Mouse (Mus musculus) MEL (cell line): ENCODE data around the gene Gprasp2.

Source experiments
- CHD2 ChIP-seq: IDR thresholded peaks from 2 replicates; pipeline ENCODE4 v1.6.1; 2011; ENCODE audit warnings: low read length, improper control_type of control experiment
- CTCF ChIP-seq, 3 experiments: IDR thresholded peaks in 2 of 3; conservative IDR thresholded peaks in 1 of 3; 2 replicates each; pipeline ENCODE4 v1.5.1; 2011 to 2012; ENCODE audit warnings: low read length in 3 of 3, low read depth in 2 of 3, mild to moderate bottlenecking in 2 of 3, improper control_type of control experiment in 1 of 3, inconsistent platforms in 1 of 3, mixed read lengths in 1 of 3, moderate library complexity in 1 of 3; ENCODE audit not compliant: control insufficient read depth in 1 of 3, insufficient read depth in 1 of 3, poor library complexity in 1 of 3, severe bottlenecking in 1 of 3
- EP300 ChIP-seq, 2 experiments: IDR thresholded peaks; 2 replicates each; pipeline ENCODE4 v1.6.1; 2011; ENCODE audit warnings: improper control_type of control experiment in 2 of 2, low read length in 2 of 2, low read depth in 1 of 2, mild to moderate bottlenecking in 1 of 2
- ETS1 ChIP-seq: IDR thresholded peaks from 2 replicates; pipeline ENCODE4 v1.6.1; 2012; ENCODE audit warnings: low read depth, mild to moderate bottlenecking, inconsistent platforms, low read length, improper control_type of control experiment, moderate library complexity
- GATA1 ChIP-seq: IDR thresholded peaks from 2 replicates; pipeline ENCODE4 v1.6.1; 2011; ENCODE audit warnings: low read depth, low read length, improper control_type of control experiment
- POLR2A ChIP-seq, 2 experiments: IDR thresholded peaks; 2 replicates each; pipeline ENCODE4 v1.6.1; 2011 to 2012; ENCODE audit warnings: low read length in 2 of 2, mild to moderate bottlenecking in 2 of 2, control low read depth in 1 of 2, improper control_type of control experiment in 1 of 2, low read depth in 1 of 2, moderate library complexity in 1 of 2; ENCODE audit not compliant: control insufficient read depth in 1 of 2, insufficient read depth in 1 of 2, poor library complexity in 1 of 2
- POLR2AphosphoS2 ChIP-seq: IDR thresholded peaks from 2 replicates; pipeline ENCODE4 v1.6.1; 2011; ENCODE audit warnings: low read length, improper control_type of control experiment
- RAD21 ChIP-seq: IDR thresholded peaks from 2 replicates; pipeline ENCODE4 v1.6.1; 2011; ENCODE audit warnings: mild to moderate bottlenecking, low read depth, low read length, improper control_type of control experiment
- USF1 ChIP-seq: IDR thresholded peaks from 2 replicates; pipeline ENCODE4 v1.6.1; 2014; ENCODE audit warnings: low read depth, mild to moderate bottlenecking, inconsistent platforms, low read length, improper control_type of control experiment, moderate library complexity
- USF2 ChIP-seq, 2 experiments: IDR thresholded peaks; 2 replicates each; pipeline ENCODE4 v1.6.1; 2011 to 2012; ENCODE audit warnings: improper control_type of control experiment in 2 of 2, low read length in 2 of 2, borderline replicate concordance in 1 of 2, inconsistent platforms in 1 of 2, low read depth in 1 of 2, mild to moderate bottlenecking in 1 of 2; ENCODE audit not compliant: insufficient read depth in 1 of 2

GRCm38 (mm10) chrX:135885411-135886233 is 46.8 kb downstream of the Gprasp2 start:
- no peak for TF ChIP-seq CTCF (IDR thresholded peaks at IDR 0.05 in 2 of 3, conservative IDR thresholded peaks at IDR 0.05 in 1 of 3; ENCODE audit: control insufficient read depth in 1 of 3, insufficient read depth in 1 of 3, low read depth in 2 of 3, low read length in 3 of 3, poor library complexity in 1 of 3, severe bottlenecking in 1 of 3)
- TF ChIP-seq POLR2AphosphoS2, result no peak
- TF ChIP-seq POLR2A (IDR thresholded peaks at IDR 0.05; ENCODE audit: control insufficient read depth in 1 of 2, insufficient read depth in 1 of 2, low read depth in 1 of 2, low read length in 2 of 2, poor library complexity in 1 of 2), result no peak
- TF ChIP-seq ETS1, result no peak
- no peak for TF ChIP-seq GATA1
- TF ChIP-seq USF2 (IDR thresholded peaks at IDR 0.05; ENCODE audit: borderline replicate concordance in 1 of 2, insufficient read depth in 1 of 2, low read depth in 1 of 2, low read length in 2 of 2), result no peak
- TF ChIP-seq CHD2, result no peak
- TF ChIP-seq USF1, result no peak
- no peak for TF ChIP-seq EP300 (IDR thresholded peaks at IDR 0.05; ENCODE audit: low read depth in 1 of 2, low read length in 2 of 2)
- TF ChIP-seq RAD21, result no peak
